Mouse (Mus musculus): ENCODE measurements around the gene Armc2. TPM values are rescaled to one million over a fixed set of nuclear protein-coding genes. Genes with fewer than 3 reads are reported as not detected.

Gene Armc2
- polyA plus RNA-seq, 1 experiment, result 1.2 TPM

DNA sequence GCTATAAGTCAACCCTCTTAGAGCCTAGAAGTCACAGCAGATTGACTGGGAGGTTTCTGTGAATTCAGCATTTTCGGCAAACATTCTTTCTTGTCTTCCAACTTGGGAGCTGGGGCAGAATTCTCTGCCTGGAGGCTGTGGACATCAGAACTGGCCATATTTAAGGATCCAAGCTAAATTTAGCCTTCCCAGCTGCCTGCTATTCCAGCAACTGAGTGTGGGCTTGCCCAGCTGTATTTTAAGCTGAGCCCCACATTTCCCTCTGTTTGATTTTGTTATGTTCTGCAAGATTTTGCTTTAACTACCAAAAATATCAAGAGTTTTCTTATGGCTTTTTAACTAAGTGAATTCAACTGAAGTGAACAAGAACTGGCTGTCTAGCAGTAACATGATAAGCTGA, 24.6 kb upstream of the Armc2 start:
- Histone ChIP-seq H3K4me1 (ENCODE audit: control insufficient read depth, insufficient read depth, low read length) (no peaks in the 10 kb centered on the region), H3K36me3 (ENCODE audit: control insufficient read depth, insufficient read depth, low read length, poor library complexity, severe bottlenecking) (no peaks in the 10 kb centered on the region), H3K27me3 (ENCODE audit: control insufficient read depth, insufficient read depth, low read length, poor library complexity, severe bottlenecking) (no peaks in the 10 kb centered on the region), H3K9me3 (replicated peaks; ENCODE audit: control insufficient read depth, insufficient read depth, low read length, poor library complexity, severe bottlenecking) (no peaks in the 10 kb centered on the region), H3K4me3 (ENCODE audit: low read depth, low read length) (no peak overlapping the region), H3K27ac (ENCODE audit: insufficient read depth, low read length) (no peak overlapping the region), H3K9ac (ENCODE audit: low read depth, poor library complexity, severe bottlenecking) (no peak overlapping the region)
- TF ChIP-seq CTCF (IDR thresholded peaks at IDR 0.05; ENCODE audit: low read depth, low read length) (no peak), EP300 (IDR thresholded peaks at IDR 0.05; ENCODE audit: insufficient read depth, low read depth, low read length) (no peak), POLR2A (IDR thresholded peaks at IDR 0.05; ENCODE audit: insufficient read depth, low read length) (no peak)

DNA sequence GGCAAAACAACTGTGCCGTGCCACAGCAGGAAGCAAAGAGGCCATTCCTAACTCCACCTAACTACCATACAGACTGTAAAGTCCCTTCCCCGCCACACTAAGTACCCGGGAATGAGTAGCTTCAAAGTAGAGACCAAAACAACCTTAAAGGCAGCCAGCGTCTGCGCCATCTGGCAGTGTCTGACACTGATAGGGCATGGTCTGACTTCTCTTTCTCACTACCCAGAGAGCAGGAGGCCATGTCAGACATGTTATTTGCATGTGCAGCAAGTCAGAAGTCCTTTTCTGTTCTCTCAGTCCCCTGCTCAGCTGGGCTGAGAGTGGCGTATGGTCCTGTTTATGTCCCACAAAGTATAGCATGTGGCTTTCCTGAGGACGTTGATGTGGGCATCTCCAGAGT, 23.8 kb upstream of the Armc2 start:
- no peak overlapping the region for H3K9ac ChIP-seq (ENCODE audit: low read depth, poor library complexity, severe bottlenecking)
- no peak for TF ChIP-seq EP300 (IDR thresholded peaks at IDR 0.05; ENCODE audit: insufficient read depth, low read depth, low read length)
- TF ChIP-seq CTCF (IDR thresholded peaks at IDR 0.05; ENCODE audit: low read depth, low read length), result no peak
- TF ChIP-seq POLR2A (IDR thresholded peaks at IDR 0.05; ENCODE audit: insufficient read depth, low read length), result no peak
- H3K4me3 ChIP-seq (ENCODE audit: low read depth, low read length), result no peak overlapping the region
- no peaks in the 10 kb centered on the region for H3K4me1 ChIP-seq (ENCODE audit: control insufficient read depth, insufficient read depth, low read length)
- no peaks in the 10 kb centered on the region for H3K9me3 ChIP-seq (replicated peaks; ENCODE audit: control insufficient read depth, insufficient read depth, low read length, poor library complexity, severe bottlenecking)
- no peaks in the 10 kb centered on the region for H3K27me3 ChIP-seq (ENCODE audit: control insufficient read depth, insufficient read depth, low read length, poor library complexity, severe bottlenecking)
- H3K27ac ChIP-seq (ENCODE audit: insufficient read depth, low read length), result no peak overlapping the region
- no peaks in the 10 kb centered on the region for H3K36me3 ChIP-seq (ENCODE audit: control insufficient read depth, insufficient read depth, low read length, poor library complexity, severe bottlenecking)

DNA sequence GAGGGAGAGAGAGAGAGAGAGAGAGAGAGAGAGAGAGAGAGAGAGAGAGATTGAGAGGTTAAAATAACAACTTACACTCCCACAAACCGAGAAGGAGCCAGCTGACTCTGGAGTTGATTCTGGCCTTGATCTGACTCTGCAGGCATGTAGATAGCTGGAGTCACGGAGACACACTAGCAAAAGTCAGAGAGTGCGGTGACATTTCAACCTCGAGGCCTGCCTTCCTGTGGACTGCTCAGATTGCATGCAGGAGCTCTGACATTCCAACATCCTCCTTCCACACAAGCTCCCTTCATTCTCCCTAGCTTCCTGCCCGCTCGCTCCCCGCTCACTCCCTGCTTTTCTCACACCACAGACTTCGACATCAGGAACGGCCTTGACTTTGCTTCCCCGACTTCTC, 20.3 kb upstream of the Armc2 start:
- Histone ChIP-seq H3K36me3 (ENCODE audit: control insufficient read depth, insufficient read depth, low read length, poor library complexity, severe bottlenecking) (no peaks in the 10 kb centered on the region), H3K4me1 (ENCODE audit: control insufficient read depth, insufficient read depth, low read length) (no peaks in the 10 kb centered on the region), H3K27ac (ENCODE audit: insufficient read depth, low read length) (no peak overlapping the region), H3K9ac (ENCODE audit: low read depth, poor library complexity, severe bottlenecking) (no peak overlapping the region), H3K4me3 (ENCODE audit: low read depth, low read length) (no peak overlapping the region), H3K27me3 (ENCODE audit: control insufficient read depth, insufficient read depth, low read length, poor library complexity, severe bottlenecking) (no peaks in the 10 kb centered on the region), H3K9me3 (replicated peaks; ENCODE audit: control insufficient read depth, insufficient read depth, low read length, poor library complexity, severe bottlenecking) (no peaks in the 10 kb centered on the region)
- TF ChIP-seq POLR2A (IDR thresholded peaks at IDR 0.05; ENCODE audit: insufficient read depth, low read length) (no peak), CTCF (IDR thresholded peaks at IDR 0.05; ENCODE audit: low read depth, low read length) (no peak), EP300 (IDR thresholded peaks at IDR 0.05; ENCODE audit: insufficient read depth, low read depth, low read length) (no peak)

DNA sequence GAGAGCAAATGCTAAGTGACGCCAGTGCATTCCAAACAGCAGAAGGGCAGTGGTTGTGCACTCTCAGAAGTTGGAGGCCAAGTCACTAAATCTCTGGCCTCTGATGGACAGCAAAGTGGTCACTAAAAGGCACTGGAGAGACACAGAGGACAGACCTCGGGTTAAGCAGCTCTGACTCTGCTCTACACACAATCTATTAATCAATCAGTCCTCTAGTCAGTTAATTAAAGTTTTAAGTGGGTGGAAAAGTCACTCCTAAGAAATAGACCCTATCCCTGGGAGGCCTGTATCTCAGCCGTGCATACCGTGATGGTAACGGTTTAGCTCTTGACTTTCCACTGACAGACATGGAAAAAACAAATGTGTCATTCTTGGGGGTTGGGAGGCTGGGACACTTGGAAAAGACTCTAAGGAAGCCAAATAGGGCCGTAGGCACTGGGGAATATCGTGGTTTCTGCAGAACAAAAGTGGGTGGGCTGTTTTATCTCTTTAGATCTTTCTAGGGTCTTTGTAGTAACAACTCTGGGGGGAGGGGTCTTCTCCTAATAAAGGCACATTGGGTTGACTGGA, 19.1 kb upstream of the Armc2 start:
- no peak overlapping the region for H3K27ac ChIP-seq (ENCODE audit: insufficient read depth, low read length)
- TF ChIP-seq POLR2A (IDR thresholded peaks at IDR 0.05; ENCODE audit: insufficient read depth, low read length), result no peak
- no peak for TF ChIP-seq EP300 (IDR thresholded peaks at IDR 0.05; ENCODE audit: insufficient read depth, low read depth, low read length)
- no peak for TF ChIP-seq CTCF (IDR thresholded peaks at IDR 0.05; ENCODE audit: low read depth, low read length)
- H3K9ac ChIP-seq (ENCODE audit: low read depth, poor library complexity, severe bottlenecking), result no peak overlapping the region
- no peak overlapping the region for H3K4me3 ChIP-seq (ENCODE audit: low read depth, low read length)
- no peaks in the 10 kb centered on the region for H3K36me3 ChIP-seq (ENCODE audit: control insufficient read depth, insufficient read depth, low read length, poor library complexity, severe bottlenecking)
- no peaks in the 10 kb centered on the region for H3K9me3 ChIP-seq (replicated peaks; ENCODE audit: control insufficient read depth, insufficient read depth, low read length, poor library complexity, severe bottlenecking)
- no peaks in the 10 kb centered on the region for H3K4me1 ChIP-seq (ENCODE audit: control insufficient read depth, insufficient read depth, low read length)
- no peaks in the 10 kb centered on the region for H3K27me3 ChIP-seq (ENCODE audit: control insufficient read depth, insufficient read depth, low read length, poor library complexity, severe bottlenecking)

DNA sequence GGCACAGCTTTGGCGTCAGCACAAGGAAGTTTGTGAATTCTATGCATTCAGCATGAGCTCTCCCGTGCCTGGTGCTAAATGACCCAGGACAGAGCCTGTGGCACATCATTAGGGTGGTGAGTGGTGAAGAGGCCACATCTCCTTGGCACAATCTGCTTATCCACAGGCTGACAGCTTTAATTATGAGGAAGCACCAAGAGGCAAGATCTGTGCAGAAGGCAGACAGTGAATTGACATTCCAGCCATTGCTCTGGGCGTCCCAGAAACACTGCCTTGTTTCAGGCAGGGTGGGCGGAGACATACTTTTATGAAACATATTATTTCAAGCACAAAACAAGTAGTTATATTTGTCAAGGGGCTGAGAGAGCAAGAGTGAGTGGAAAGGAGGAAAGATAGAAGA, 18.6 kb upstream of the Armc2 start:
- TF ChIP-seq CTCF (IDR thresholded peaks at IDR 0.05; ENCODE audit: low read depth, low read length), result no peak
- TF ChIP-seq EP300 (IDR thresholded peaks at IDR 0.05; ENCODE audit: insufficient read depth, low read depth, low read length), result no peak
- no peak for TF ChIP-seq POLR2A (IDR thresholded peaks at IDR 0.05; ENCODE audit: insufficient read depth, low read length)
- Histone ChIP-seq H3K27me3 (ENCODE audit: control insufficient read depth, insufficient read depth, low read length, poor library complexity, severe bottlenecking) (no peaks in the 10 kb centered on the region), H3K4me3 (ENCODE audit: low read depth, low read length) (no peak overlapping the region), H3K27ac (ENCODE audit: insufficient read depth, low read length) (no peak overlapping the region), H3K4me1 (ENCODE audit: control insufficient read depth, insufficient read depth, low read length) (no peaks in the 10 kb centered on the region), H3K9me3 (replicated peaks; ENCODE audit: control insufficient read depth, insufficient read depth, low read length, poor library complexity, severe bottlenecking) (no peaks in the 10 kb centered on the region), H3K9ac (ENCODE audit: low read depth, poor library complexity, severe bottlenecking) (no peak overlapping the region), H3K36me3 (ENCODE audit: control insufficient read depth, insufficient read depth, low read length, poor library complexity, severe bottlenecking) (no peaks in the 10 kb centered on the region)

DNA sequence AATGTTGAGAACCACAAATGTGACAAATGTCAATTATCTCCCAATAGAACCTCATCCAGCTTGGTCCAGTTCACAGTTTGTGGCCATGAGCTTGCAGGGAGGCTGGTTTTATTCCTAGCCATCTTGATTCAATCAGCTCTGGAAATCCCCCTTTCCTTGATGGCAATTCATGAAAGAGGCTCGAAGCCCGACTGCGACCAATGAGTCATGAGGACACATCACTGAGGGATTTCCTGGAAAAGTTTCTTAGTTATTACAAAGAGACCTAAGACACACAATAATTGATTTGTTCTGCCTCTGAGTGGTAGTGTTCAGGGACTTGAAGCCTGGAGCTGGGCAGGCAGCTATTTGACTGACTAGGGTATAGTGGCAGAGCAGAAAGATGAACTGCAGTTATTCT, 15.3 kb upstream of the Armc2 start:
- H3K4me1 ChIP-seq (ENCODE audit: control insufficient read depth, insufficient read depth, low read length), result peaks cover 2% of the 10 kb centered on the region
- no peaks in the 10 kb centered on the region for H3K27me3 ChIP-seq (ENCODE audit: control insufficient read depth, insufficient read depth, low read length, poor library complexity, severe bottlenecking)
- H3K27ac ChIP-seq (ENCODE audit: insufficient read depth, low read length), result no peak overlapping the region
- no peak overlapping the region for H3K9ac ChIP-seq (ENCODE audit: low read depth, poor library complexity, severe bottlenecking)
- no peak for TF ChIP-seq POLR2A (IDR thresholded peaks at IDR 0.05; ENCODE audit: insufficient read depth, low read length)
- H3K36me3 ChIP-seq (ENCODE audit: control insufficient read depth, insufficient read depth, low read length, poor library complexity, severe bottlenecking), result no peaks in the 10 kb centered on the region
- H3K4me3 ChIP-seq (ENCODE audit: low read depth, low read length), result no peak overlapping the region
- no peaks in the 10 kb centered on the region for H3K9me3 ChIP-seq (replicated peaks; ENCODE audit: control insufficient read depth, insufficient read depth, low read length, poor library complexity, severe bottlenecking)
